Mouse (Mus musculus) hindbrain, embryonic 16.5 days (tissue): Measurements from ENCODE around the gene Cacna1e. TPM values are rescaled to one million over a fixed set of nuclear protein-coding genes. Genes with fewer than 3 reads are reported as not detected.

Source experiments
- ATAC-seq: fragments of 200-750 bp; cut with Nextera tagmentation; 2 replicates; pipeline ENCODE4 v1.8.0; 2017; ENCODE audit warnings: moderate TSS enrichment, moderate library complexity
- H3K27ac ChIP-seq: fragments of 300-500 bp; sonication (generic); 2 replicates; pipeline ENCODE4 v1.5.1; 2014; ENCODE audit warnings: low read depth, mild to moderate bottlenecking, control low read depth, low read length, moderate library complexity
- H3K27me3 ChIP-seq: fragments of 300-500 bp; sonication (generic); replicated peaks from 2 replicates; pipeline ENCODE4 v1.6.1; 2014; ENCODE audit warnings: low read length; ENCODE audit not compliant: control insufficient read depth, insufficient read depth
- H3K36me3 ChIP-seq: fragments of 300-500 bp; sonication (generic); 2 replicates; pipeline ENCODE4 v1.6.1; 2014; ENCODE audit warnings: mild to moderate bottlenecking, low read length, moderate library complexity, mixed read lengths; ENCODE audit not compliant: control insufficient read depth, insufficient read depth
- H3K4me1 ChIP-seq: fragments of 300-500 bp; sonication (generic); 2 replicates; pipeline ENCODE4 v1.6.1; 2014; ENCODE audit warnings: low read depth, low read length; ENCODE audit not compliant: control insufficient read depth, insufficient read depth
- H3K4me2 ChIP-seq: fragments of 300-500 bp; sonication (generic); 2 replicates; pipeline ENCODE4 v1.6.1; 2014; ENCODE audit warnings: mild to moderate bottlenecking, low read length, control low read depth, moderate library complexity
- H3K4me3 ChIP-seq: fragments of 300-500 bp; sonication (generic); 2 replicates; pipeline ENCODE4 v1.5.1; 2014; ENCODE audit warnings: mild to moderate bottlenecking, low read length, control low read depth, moderate library complexity
- H3K9ac ChIP-seq: fragments of 300-500 bp; sonication (generic); 2 replicates; pipeline ENCODE4 v1.6.1; 2014; ENCODE audit warnings: low read depth, mild to moderate bottlenecking, control low read depth, low read length, moderate library complexity
- H3K9me3 ChIP-seq: fragments of 300-500 bp; sonication (generic); 2 replicates; pipeline ENCODE4 v1.6.1; 2014; ENCODE audit warnings: mild to moderate bottlenecking, low read length, moderate library complexity; ENCODE audit not compliant: control insufficient read depth
- whole genome bisulfite sequencing: fragments of 180-500 bp; shearing (Covaris S2); extraction: QIAGEN DNeasy Blood & Tissue Kit; methylation state at CpG from one replicate; pipeline ENCODE4 v1.1.7; 2014; 5-methylcytosine and 5-hydroxymethylcytosine counted together
- polyA plus RNA-seq: library from polyadenylated mRNA; unstranded; fragments of >200 nt; fragmentation: Nextera tagmentation; extraction: Ambion mirVana; gene quantifications from 2 replicates; pipeline ENCODE4 v1.2.1, GENCODE M21; 2015

Gene Cacna1e
- polyA plus RNA-seq, 1 experiment from 2014 or later, result 14.0 TPM

GRCm38 (mm10) chr1:154511736-154512135, 372.6 kb downstream of the Cacna1e start:
- H3K27me3 ChIP-seq, result no peaks in the 10 kb centered on the region
- no peak overlapping the region for H3K27ac ChIP-seq
- no peaks in the 10 kb centered on the region for H3K36me3 ChIP-seq
- no peaks in the 10 kb centered on the region for H3K4me1 ChIP-seq
- no peak for ATAC-seq
- no peak overlapping the region for H3K9ac ChIP-seq
- no peak overlapping the region for H3K4me3 ChIP-seq
- H3K9me3 ChIP-seq, result no peaks in the 10 kb centered on the region
- no peak overlapping the region for H3K4me2 ChIP-seq

- Histone ChIP-seq H3K9ac (no peak overlapping the region), H3K4me1 (peaks cover 8% of the 10 kb centered on the region), H3K9me3 (no peaks in the 10 kb centered on the region), H3K27me3 (no peaks in the 10 kb centered on the region), H3K27ac (no peak overlapping the region), H3K4me2 (no peak overlapping the region), H3K36me3 (no peaks in the 10 kb centered on the region), H3K4me3 (no peak overlapping the region)
- ATAC-seq, result no peak
- 42% methylated on average over 4 of the region's 4 CpGs for WGBS
Observed at GRCm38 (mm10) chr1:154504005-154504404, 380.3 kb downstream of the Cacna1e start.

- Histone ChIP-seq H3K9ac (no peak overlapping the region), H3K36me3 (no peaks in the 10 kb centered on the region), H3K27ac (peak overlapping the region; percentile 40; the same call in 1 of the 2 replicates), H3K9me3 (no peaks in the 10 kb centered on the region), H3K4me1 (peaks cover 8% of the 10 kb centered on the region), H3K27me3 (no peaks in the 10 kb centered on the region), H3K4me2 (no peak overlapping the region), H3K4me3 (no peak overlapping the region)
- WGBS, result 69% methylated on average over 5 of the region's 5 CpGs
- peak; percentile 21; the same call in 1 of the 2 replicates for ATAC-seq
Observed at GRCm38 (mm10) chr1:154500869-154501268, 383.4 kb downstream of the Cacna1e start.

GRCm38 (mm10) chr1:154500187-154500866, 384.0 kb downstream of the Cacna1e start:
- Histone ChIP-seq H3K4me3 (no peak overlapping the region), H3K4me2 (no peak overlapping the region), H3K9ac (no peak overlapping the region), H3K36me3 (no peaks in the 10 kb centered on the region), H3K27ac (peak overlapping the region; percentile 64), H3K9me3 (no peaks in the 10 kb centered on the region), H3K27me3 (no peaks in the 10 kb centered on the region), H3K4me1 (peaks cover 8% of the 10 kb centered on the region)
- 21% methylated on average over 3 of the region's 3 CpGs for WGBS
- peak; percentile 93 for ATAC-seq

- no peak overlapping the region for H3K9ac ChIP-seq
- ATAC-seq, result no peak
- H3K27me3 ChIP-seq, result no peaks in the 10 kb centered on the region
- H3K36me3 ChIP-seq, result no peaks in the 10 kb centered on the region
- H3K9me3 ChIP-seq, result no peaks in the 10 kb centered on the region
- peaks cover 8% of the 10 kb centered on the region for H3K4me1 ChIP-seq
- no peak overlapping the region for H3K4me2 ChIP-seq
- H3K27ac ChIP-seq, result no peak overlapping the region
- 72% methylated on average over 4 of the region's 4 CpGs for WGBS
- no peak overlapping the region for H3K4me3 ChIP-seq
Observed at GRCm38 (mm10) chr1:154498821-154499220, 385.5 kb downstream of the Cacna1e start.

GRCm38 (mm10) chr1:154491071-154491470, 393.2 kb downstream of the Cacna1e start:
- 68% methylated on average over 6 of the region's 6 CpGs for WGBS
- Histone ChIP-seq H3K27ac (no peak overlapping the region), H3K27me3 (no peaks in the 10 kb centered on the region), H3K4me3 (no peak overlapping the region), H3K9me3 (no peaks in the 10 kb centered on the region), H3K4me2 (no peak overlapping the region), H3K36me3 (peaks cover 3% of the 10 kb centered on the region; the same call in 1 of the 2 replicates), H3K4me1 (no peaks in the 10 kb centered on the region), H3K9ac (no peak overlapping the region)
- ATAC-seq, result no peak

GRCm38 (mm10) chr1:154476671-154477070, 407.6 kb downstream of the Cacna1e start:
- H3K4me1 ChIP-seq, result no peaks in the 10 kb centered on the region
- H3K9ac ChIP-seq, result no peak overlapping the region
- 93% methylated on average over 2 of the region's 2 CpGs for WGBS
- no peak overlapping the region for H3K4me3 ChIP-seq
- no peak overlapping the region for H3K27ac ChIP-seq
- no peaks in the 10 kb centered on the region for H3K9me3 ChIP-seq
- ATAC-seq, result no peak
- no peak overlapping the region for H3K4me2 ChIP-seq
- H3K27me3 ChIP-seq, result no peaks in the 10 kb centered on the region
- no peaks in the 10 kb centered on the region for H3K36me3 ChIP-seq

- Histone ChIP-seq H3K4me3 (no peak overlapping the region), H3K27ac (no peak overlapping the region), H3K9ac (no peak overlapping the region), H3K27me3 (no peaks in the 10 kb centered on the region), H3K9me3 (no peaks in the 10 kb centered on the region), H3K4me2 (no peak overlapping the region), H3K36me3 (no peaks in the 10 kb centered on the region; the same call in 1 of the 2 replicates), H3K4me1 (no peaks in the 10 kb centered on the region)
- ATAC-seq, result no peak
- whole genome bisulfite sequencing, result 91% methylated on average over 2 of the region's 2 CpGs
Observed at GRCm38 (mm10) chr1:154475706-154476105, 408.6 kb downstream of the Cacna1e start.

- H3K9me3 ChIP-seq, result no peaks in the 10 kb centered on the region
- ATAC-seq, result no peak
- WGBS, result 73% methylated on average over 4 of the region's 4 CpGs
- H3K4me2 ChIP-seq, result no peak overlapping the region
- no peak overlapping the region for H3K9ac ChIP-seq
- no peaks in the 10 kb centered on the region for H3K4me1 ChIP-seq
- H3K36me3 ChIP-seq, result no peaks in the 10 kb centered on the region; the same call in 1 of the 2 replicates
- H3K27ac ChIP-seq, result no peak overlapping the region
- no peaks in the 10 kb centered on the region for H3K27me3 ChIP-seq
- no peak overlapping the region for H3K4me3 ChIP-seq
Observed at GRCm38 (mm10) chr1:154474156-154474555, 410.1 kb downstream of the Cacna1e start.
